ENCODE assay signal across 16 mouse cellular contexts in genomic region chr2:12019607-12020006, GRCm38 (mm10).
DNase-seq lines count a peak whose midpoint lies in the region; ATAC-seq and TF ChIP-seq lines count a peak whose summit lies in the region.
"Had no signal": no experiment of that assay in that cellular context is flagged by ENCODE, and none has a peak within 500 bp of the region (broad histone marks: within the 10 kb centered on the region; RNA-seq: fewer than 3 reads in every experiment).

No protein-coding gene starts in this region.

- H3K9me3 ChIP-seq in heart, embryonic 12.5 days (replicated peaks): no peaks in the 10 kb centered on the region
- H3K9me3 ChIP-seq in lung, embryonic 14.5 days (ENCODE audit: low read depth, low read length): no peaks in the 10 kb centered on the region
- no peaks in the 10 kb centered on the region for H3K9me3 ChIP-seq in forebrain, embryonic 10.5 days
- H3K9me3 ChIP-seq: embryonic facial prominence, embryonic 12.5 days; limb, embryonic 15.5 days had no signal

- no peak overlapping the region for H3K4me2 ChIP-seq in heart, embryonic 12.5 days
- no peak overlapping the region for H3K4me2 ChIP-seq in lung, embryonic 14.5 days
- H3K4me2 ChIP-seq: embryonic facial prominence, embryonic 12.5 days; heart, embryonic 11.5 days; limb, embryonic 15.5 days; midbrain, embryonic 11.5 days had no signal

- no peak for ATAC-seq in heart, embryonic 12.5 days (ENCODE audit: insufficient number of reproducible peaks, low FRiP score)
- 0 out of 2 replicates have a peak, but pooled peaks have one; percentile 13 for ATAC-seq in lung, embryonic 14.5 days (ENCODE audit: insufficient read depth)
- ATAC-seq: activated CD4-positive, CD25-positive, alpha-beta regulatory T cell, adult 4 months had no signal

- H3K9ac ChIP-seq in heart, embryonic 12.5 days: no peak overlapping the region
- H3K9ac ChIP-seq in lung, embryonic 14.5 days: no peak overlapping the region
- H3K9ac ChIP-seq: embryonic facial prominence, embryonic 12.5 days; limb, embryonic 15.5 days had no signal

- no peak overlapping the region for H3K27ac ChIP-seq in heart, embryonic 12.5 days (ENCODE audit: poor library complexity, severe bottlenecking)
- H3K27ac ChIP-seq in lung, embryonic 14.5 days (ENCODE audit: low read depth): no peak overlapping the region
- H3K27ac ChIP-seq in forebrain, embryonic 10.5 days: no peak overlapping the region
- H3K27ac ChIP-seq: embryonic facial prominence, embryonic 12.5 days; limb, embryonic 15.5 days had no signal

- peak; percentile 42 for DNase-seq in heart, adult 11 months
- peak; percentile 59 for DNase-seq in lung, embryonic 14.5 days
- no peak for DNase-seq in lung, postnatal 14 days
- peak; percentile 47 for DNase-seq in embryo, embryonic 9.5 days (ENCODE audit: extremely low spot score)
- peak; percentile 71 for DNase-seq in kidney, postnatal 14 days
- DNase-seq in forebrain, embryonic 10.5 days (ENCODE audit: extremely low spot score, low spot score): no peak
- DNase-seq in spleen, adult 18-20 months: no peak
- DNase-seq: cerebellum, postnatal 10 days; gastrocnemius, postnatal 36 days; heart, postnatal 36 days had no signal

- H3K4me3 ChIP-seq in heart, embryonic 12.5 days: no peak overlapping the region
- H3K4me3 ChIP-seq in lung, embryonic 14.5 days (ENCODE audit: low read depth, low read length): no peak overlapping the region
- H3K4me3 ChIP-seq in forebrain, embryonic 10.5 days: no peak overlapping the region
- H3K4me3 ChIP-seq: embryonic facial prominence, embryonic 12.5 days; limb, embryonic 15.5 days had no signal

- TF ChIP-seq CTCF in lung, embryonic 14.5 days (IDR thresholded peaks at IDR 0.05; ENCODE audit: low read depth): no peak

- no peaks in the 10 kb centered on the region for H3K27me3 ChIP-seq in heart, embryonic 12.5 days (replicated peaks)
- no peaks in the 10 kb centered on the region for H3K27me3 ChIP-seq in lung, embryonic 14.5 days (ENCODE audit: insufficient read depth, low read length)
- H3K27me3 ChIP-seq in forebrain, embryonic 10.5 days (ENCODE audit: poor library complexity, severe bottlenecking): no peaks in the 10 kb centered on the region
- H3K27me3 ChIP-seq: embryonic facial prominence, embryonic 12.5 days; limb, embryonic 15.5 days had no signal

- H3K4me1 ChIP-seq in heart, embryonic 12.5 days (replicated peaks): peaks cover 18% of the 10 kb centered on the region; the same call in 1 of the 2 replicates
- peaks cover 15% of the 10 kb centered on the region; the same call in 1 of the 2 replicates for H3K4me1 ChIP-seq in lung, embryonic 14.5 days (ENCODE audit: insufficient read depth)
- no peaks in the 10 kb centered on the region for H3K4me1 ChIP-seq in forebrain, embryonic 10.5 days
- H3K4me1 ChIP-seq: embryonic facial prominence, embryonic 12.5 days; limb, embryonic 15.5 days had no signal

- WGBS in heart, embryonic 12.5 days: 27% methylated on average over 1 of the region's 1 CpGs
- WGBS in lung, embryonic 14.5 days: 16% methylated on average over 1 of the region's 1 CpGs
- 47% methylated on average over 1 of the region's 1 CpGs for WGBS in forebrain, embryonic 10.5 days

- no peaks in the 10 kb centered on the region for H3K36me3 ChIP-seq in heart, embryonic 12.5 days
- H3K36me3 ChIP-seq in lung, embryonic 14.5 days (ENCODE audit: insufficient read depth): no peaks in the 10 kb centered on the region
- H3K36me3 ChIP-seq in forebrain, embryonic 10.5 days (replicated peaks): no peaks in the 10 kb centered on the region
- H3K36me3 ChIP-seq: embryonic facial prominence, embryonic 12.5 days; limb, embryonic 15.5 days had no signal

Comparison
In these comparisons a context has a peak if more than half of its experiments do, and no peak if none do; other contexts are left out.
1. DNase-seq: peak in heart, adult 11 months (single experiment), lung, embryonic 14.5 days (single experiment), embryo, embryonic 9.5 days (single experiment) and kidney, postnatal 14 days (single experiment); none in lung, postnatal 14 days (single experiment), forebrain, embryonic 10.5 days (single experiment) and spleen, adult 18-20 months (0 of 2).